Mouse (Mus musculus) natural killer cell, adult 2 months (primary cell): ENCODE data around the gene Tor4a.

Source experiments
- DNase-seq, 2 experiments: peaks; one replicate each; pipeline ENCODE4 v3.0.0; 2022; ENCODE audit warnings: low spot score in 2 of 2

Tor4a gene

GRCm38 (mm10) chr2:25196172-25196954 is at the start of gene Tor4a:
TSS of gene Tor4a (minus strand) at chr2:25196886.
- DNase-seq, result peak; percentile 67 to 88

DNA sequence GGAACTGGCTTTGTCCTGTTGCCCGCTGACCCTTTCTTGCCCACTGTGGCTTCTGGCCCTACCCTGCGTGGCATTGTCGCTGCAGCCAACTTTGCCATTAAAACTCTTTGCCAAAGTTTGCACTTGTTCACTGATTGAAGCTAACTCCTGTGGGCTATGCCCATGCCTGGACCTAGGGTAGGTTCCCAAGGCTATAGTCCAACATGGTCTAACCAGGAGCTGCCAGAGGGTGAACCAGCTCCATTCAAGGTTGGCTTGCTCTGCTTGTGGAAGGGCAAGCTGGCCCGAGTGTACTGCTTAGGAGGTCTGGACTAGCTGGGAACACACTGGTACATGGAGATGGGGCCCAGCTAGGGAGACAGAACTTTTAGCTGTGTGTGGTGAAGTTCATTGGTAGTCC is 47.5 kb upstream of the Tor4a start:
- DNase-seq, result no peak

DNA sequence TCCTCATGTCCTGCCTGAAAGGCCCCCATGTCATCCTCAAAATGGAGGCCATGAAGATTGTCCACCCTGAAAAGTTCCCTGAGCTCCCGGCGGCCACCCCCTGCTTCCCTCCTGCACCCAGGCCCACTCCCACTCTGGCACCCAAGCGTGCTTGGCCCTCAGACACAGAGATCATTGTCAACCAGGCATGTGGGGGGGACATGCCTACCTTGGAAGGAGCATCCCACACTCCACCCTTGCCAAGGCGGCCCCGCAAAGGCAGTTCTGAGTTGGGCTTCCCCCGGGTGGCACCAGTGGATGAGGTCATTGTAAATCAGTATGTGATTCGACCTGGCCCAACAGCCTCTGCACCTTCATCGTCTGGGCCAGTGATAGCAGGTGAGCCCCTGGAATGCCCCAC is 46.7 kb upstream of the Tor4a start:
- DNase-seq, result no peak

DNA sequence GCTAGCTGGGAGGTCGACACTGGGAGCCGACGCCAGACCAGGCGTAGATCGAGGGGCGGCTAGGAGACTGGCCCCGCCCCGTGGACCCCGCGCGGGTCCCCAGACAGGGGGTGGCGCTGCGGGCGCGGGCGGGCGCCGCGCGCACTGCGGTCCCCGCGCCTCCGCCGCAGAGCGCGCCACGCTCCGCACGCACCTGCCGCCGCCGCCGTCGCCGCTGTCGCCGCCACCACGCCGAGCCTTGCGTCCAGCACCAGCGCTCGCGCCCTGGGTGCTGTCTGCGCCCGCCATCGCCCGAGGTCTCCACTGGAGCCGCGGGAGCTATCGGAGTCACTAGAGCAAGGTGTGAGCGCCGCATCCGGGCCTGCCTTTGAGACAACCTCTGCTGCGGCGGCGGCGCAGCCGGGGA is 45.4 kb upstream of the Tor4a start, which contains the start of the genes Rnf208 and Cysrt1:
TSS of gene Rnf208 (plus strand) at position 155 of the 406 bp plus-strand sequence.
TSS of gene Cysrt1 (minus strand) at position 352 of the 406 bp plus-strand sequence.
- DNase-seq, result no peak

- no peak for DNase-seq
These were observed 44.7 kb upstream of the Tor4a start for GRCm38 (mm10) chr2:25241438-25241775.

DNA sequence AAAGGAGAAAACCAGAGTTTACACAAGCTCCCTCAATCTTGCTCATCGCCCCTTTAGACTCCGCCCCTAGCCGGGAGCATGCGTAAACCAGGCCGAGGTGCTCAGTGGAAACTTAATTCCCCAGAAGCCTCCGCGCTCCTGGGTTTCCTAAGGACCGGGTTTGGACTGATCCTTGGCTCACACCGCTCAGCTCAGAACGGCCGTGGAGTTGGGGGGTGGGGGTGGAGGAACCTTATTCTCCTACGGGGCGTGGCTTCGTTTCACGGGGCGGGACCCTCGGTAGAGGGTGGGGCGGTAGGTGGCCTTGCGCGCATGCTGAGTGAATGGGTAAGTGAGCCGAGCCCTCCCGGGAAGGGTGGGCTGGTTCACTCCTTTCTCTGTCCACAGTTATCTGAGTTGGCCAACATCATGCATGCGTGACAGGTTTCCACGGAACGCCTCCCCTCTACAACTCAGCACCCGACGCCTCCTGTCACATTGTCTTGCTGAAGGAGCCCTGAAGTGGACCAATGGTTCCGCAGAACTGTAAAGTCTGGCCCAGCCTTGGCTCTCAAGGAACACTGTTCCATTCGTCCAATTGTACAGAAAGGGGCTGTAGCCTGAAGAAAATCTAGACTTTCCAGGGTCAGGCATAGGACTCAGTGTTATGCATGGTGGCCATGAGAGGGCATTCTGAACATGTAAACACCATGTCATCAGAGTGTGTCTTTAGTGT is 44.2 kb upstream of the Tor4a start:
- DNase-seq, result peak in 1 of 2 experiments; percentile 18

DNA sequence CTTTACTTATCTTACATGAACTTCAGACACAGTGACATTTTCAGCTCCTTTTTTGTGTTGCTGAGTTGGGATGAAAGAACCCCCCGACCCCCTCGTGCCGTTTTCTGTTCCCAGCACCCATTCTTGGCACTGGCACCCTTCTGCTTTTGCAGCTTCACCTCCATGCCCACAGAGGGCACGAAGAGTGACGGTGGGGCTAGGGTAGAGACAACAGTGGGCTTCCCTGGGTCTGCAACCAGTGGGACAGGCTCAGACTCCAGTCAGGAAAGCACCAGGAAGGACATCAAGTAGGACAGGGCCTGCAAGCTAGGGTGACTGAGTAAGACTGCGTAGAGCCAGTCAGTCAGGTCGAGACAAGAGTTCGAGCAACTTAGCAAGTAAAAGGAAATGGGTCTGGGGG is 43.6 kb upstream of the Tor4a start:
- no peak for DNase-seq

GRCm38 (mm10) chr2:25239766-25240165 is 43.1 kb upstream of the Tor4a start:
- DNase-seq, result no peak

DNA sequence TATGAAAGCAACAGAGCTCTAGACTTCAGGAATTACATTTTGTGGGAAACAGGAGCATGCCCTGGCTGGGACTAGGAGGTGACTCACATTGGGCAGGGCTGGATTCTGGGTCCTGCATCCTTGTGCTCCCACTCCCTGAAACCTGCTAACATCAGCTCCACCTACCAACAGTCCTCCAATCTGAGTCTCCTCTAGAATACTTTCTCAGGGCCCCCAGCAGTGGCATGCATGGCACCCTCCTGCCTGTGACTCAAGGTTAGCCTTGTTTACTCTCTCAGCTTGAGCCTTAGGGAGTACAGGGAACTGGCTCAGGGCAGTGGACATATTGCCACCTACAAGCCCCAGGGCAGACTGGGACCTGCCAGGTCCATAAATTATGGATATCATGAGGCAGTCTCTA is 41.4 kb upstream of the Tor4a start:
- DNase-seq, result no peak

GRCm38 (mm10) chr2:25237522-25237921 is 40.8 kb upstream of the Tor4a start:
- DNase-seq, result no peak

DNA sequence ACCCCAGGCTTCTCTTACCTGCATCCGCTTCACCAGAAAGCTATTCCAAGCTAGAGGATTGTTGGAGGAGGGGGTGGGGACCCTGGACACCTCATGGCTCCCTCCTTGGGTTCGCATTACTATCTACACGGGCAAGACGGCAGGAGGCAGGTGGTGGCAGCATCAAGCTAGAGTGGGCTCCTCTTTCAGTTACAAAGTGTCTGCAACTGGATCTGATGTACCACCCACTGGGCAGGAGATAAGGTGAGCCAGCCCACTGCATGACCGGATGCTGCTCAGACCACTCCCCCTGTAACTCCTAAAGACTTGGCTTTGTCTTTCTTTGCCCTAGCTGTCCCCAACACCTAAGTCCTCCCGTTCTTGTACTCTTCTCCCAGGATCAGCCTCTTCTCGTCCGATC is 39.9 kb upstream of the Tor4a start, which contains the start of gene Rnf224:
TSS of gene Rnf224 (minus strand) at position 174 of the 400 bp plus-strand sequence.
- no peak for DNase-seq

DNA sequence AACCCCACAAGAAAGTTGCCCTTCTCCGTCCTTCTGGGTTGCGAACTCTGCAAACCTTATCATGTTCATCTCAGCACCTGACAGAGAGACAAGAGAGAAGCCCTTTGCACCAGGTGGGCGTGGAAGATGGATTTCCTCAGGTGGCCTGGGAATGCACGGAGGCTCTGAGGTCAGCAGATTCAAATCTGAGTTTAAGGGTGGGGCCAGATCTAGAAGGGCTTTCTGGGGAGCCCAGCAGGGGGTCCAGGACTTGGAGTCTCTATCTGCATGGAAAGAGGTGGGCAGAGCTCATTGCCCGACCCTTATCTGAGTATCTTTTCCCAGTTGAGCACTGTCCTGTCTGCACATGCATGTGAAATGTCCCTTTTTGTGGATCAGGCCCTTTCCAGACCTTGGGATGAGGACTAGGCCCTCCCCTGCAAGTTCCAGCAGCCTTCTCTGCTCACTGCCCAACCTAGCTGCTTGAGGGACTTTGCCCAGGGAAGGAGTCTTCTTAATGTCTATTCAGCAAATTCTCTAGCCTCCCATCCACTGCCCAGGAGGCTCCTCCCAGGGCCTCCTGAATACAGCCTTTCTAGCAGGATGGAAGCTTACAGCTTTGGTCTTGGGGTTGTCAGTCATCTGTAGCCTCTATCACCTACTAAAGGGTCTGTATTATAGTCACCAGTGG is 38.0 kb upstream of the Tor4a start:
- DNase-seq, result no peak

DNA sequence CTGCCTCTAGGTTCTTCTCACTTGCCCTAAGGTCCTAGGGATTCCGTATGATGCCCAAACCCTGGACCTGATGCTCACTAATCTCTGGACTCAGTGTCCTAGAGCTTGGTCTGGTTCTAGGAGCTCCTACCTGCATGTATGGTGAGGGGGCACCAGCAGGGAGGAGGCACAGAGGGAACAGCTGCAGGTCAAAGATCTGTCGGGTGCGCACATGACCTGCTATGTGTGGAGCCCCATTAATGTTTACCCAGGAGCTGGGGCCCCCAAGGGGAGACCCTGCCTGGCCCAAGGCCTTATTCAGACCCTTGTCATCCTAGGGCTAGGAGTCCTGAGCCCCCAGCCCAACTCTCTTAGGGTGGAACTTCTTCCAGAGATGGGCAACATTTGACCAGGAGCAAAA is 37.4 kb upstream of the Tor4a start, which contains the start of gene Slc34a3:
TSS of gene Slc34a3 (minus strand) at position 315 of the 400 bp plus-strand sequence.
- no peak for DNase-seq

GRCm38 (mm10) chr2:25233421-25233820 is 36.7 kb upstream of the Tor4a start:
- no peak for DNase-seq

- DNase-seq, result no peak
These were observed 34.4 kb upstream of the Tor4a start for GRCm38 (mm10) chr2:25231038-25231437.

DNA sequence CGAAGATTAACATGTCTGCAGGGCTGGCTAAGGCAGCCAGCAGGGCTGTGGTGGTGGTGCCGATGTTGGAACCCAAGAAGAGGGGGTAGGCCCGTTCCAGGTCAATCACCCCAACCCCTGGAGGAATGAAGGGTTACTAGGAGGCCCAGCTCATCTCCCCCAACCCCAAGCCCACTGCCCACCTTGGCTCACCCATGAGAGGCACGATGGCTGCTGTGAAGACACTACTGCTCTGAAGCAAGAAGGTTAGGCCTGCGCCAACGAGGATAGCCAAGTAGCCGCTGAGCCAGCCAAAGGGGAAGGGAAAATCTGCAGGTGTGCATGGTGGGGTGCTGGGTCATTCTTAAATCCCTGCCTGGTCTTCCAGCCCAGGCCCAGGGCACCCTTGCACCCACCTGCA is 33.9 kb upstream of the Tor4a start:
- no peak for DNase-seq

- DNase-seq, result no peak
These were observed 32.9 kb upstream of the Tor4a start for GRCm38 (mm10) chr2:25229582-25229981.

DNA sequence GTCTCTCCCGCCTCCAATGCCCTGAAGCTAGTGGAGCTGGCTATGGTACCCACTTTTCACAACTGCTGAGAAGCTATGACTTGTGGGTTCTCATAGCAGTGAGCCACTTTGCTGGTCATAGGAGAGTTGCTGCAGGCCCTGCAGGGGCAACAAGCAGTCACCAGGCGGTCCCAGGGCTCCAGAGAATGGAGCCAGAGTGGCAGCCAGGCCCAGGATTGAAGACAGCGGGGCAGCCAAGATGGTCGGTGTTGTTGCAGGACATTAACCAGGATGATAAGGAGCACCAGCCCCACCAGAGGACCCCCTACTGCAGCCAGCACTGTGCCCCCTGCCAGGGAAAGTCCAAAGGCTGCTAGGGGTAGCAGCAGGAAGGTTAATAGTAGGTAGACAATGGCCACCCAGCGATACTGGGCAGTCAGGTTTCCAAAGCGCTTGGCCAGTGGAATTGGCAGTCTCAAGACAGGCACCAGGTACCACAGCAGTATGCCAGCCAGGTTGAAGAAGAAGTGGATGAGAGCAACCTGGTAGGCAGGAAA is 32.4 kb upstream of the Tor4a start:
- DNase-seq, result no peak

DNA sequence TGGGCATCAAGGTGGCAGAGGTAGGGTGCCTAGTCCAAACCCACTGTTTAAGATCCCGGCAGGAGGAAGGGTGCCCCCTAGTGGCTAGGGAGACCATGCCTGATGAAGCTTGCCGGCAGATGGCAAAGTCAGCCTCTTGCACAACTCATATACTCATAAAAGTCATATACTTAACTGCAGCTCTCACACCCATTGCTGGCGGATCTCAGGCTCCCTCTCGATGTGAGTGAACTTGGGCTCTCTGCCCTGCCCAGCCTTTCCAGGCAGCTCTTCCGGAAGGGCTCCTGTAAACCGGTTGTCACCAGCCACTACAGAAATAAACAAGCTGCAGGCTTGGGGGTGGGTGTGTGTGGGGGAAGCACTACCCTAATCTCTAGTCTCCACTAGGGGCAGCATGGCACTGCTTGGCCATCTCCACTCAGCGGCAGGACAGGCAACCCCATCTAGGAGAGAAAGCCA is 31.8 kb upstream of the Tor4a start:
- DNase-seq, result peak; percentile 91

- no peak for DNase-seq
These were observed 30.7 kb upstream of the Tor4a start for GRCm38 (mm10) chr2:25227406-25227805.

DNA sequence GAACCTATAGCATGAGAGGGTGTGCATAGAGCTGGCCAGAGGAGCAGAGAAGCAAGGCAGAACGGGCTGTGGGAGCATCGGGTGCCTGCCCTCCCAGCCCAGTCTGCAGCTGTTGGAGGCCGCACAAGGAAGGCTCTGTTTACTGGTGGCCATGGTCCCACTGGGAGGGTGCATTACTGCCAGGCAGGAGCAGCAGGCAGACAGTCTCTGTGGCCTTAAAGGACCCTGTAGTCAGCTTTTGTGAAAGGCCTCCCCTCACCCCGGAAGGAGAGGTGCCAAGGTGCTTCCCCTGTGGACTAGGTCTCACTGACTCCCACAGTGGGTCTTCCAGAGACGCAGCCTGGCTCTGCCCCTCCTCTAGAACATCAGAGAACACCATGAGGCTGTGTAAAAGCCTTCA is 30.2 kb upstream of the Tor4a start:
- no peak for DNase-seq

- DNase-seq, result no peak
These were observed 29.2 kb upstream of the Tor4a start for GRCm38 (mm10) chr2:25225811-25226379.
